Mouse (Mus musculus): ENCODE data around the gene Pigb.

GRCm38 (mm10) chr9:73000487-73000886 is 39.7 kb downstream of the Pigb start:
- TF ChIP-seq POLR2A (IDR thresholded peaks at IDR 0.05; ENCODE audit: extremely low read depth, insufficient read depth, low read length) (no peak), CTCF (IDR thresholded peaks at IDR 0.05; ENCODE audit: low read depth, low read length) (no peak)

Measured in liver, adult 2 months (tissue).